Mouse (Mus musculus): ENCODE measurements around the gene Clec4d.

DNA sequence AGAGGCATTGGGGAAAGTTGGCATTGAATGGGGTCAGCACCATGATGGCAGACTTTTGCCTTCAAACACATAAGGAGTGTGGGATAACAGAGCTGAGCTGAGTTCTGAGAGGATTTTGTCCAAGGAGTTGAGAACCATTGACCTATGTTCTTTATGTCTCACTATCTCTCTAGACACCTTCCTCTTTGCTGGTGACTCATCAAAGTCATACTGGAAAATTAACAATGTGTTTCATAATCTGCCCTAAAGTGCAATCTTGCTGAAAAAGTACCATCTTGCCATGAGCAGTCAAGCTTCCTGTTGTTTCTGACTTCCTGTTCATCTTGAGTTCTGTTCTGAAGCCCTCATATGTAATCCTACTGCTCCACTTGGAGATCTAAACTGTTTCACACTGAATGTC lies 9.2 kb upstream of the Clec4d start:
- no peak for TF ChIP-seq TAL1 (IDR thresholded peaks at IDR 0.05; ENCODE audit: low read length)
- TF ChIP-seq GATA1 (IDR thresholded peaks at IDR 0.05; ENCODE audit: low read length), result no peak

Measured in erythroblast, embryonic 14.5 days (primary cell).